1 mouse cellular context compared by ENCODE assay signal in the genomic region with DNA sequence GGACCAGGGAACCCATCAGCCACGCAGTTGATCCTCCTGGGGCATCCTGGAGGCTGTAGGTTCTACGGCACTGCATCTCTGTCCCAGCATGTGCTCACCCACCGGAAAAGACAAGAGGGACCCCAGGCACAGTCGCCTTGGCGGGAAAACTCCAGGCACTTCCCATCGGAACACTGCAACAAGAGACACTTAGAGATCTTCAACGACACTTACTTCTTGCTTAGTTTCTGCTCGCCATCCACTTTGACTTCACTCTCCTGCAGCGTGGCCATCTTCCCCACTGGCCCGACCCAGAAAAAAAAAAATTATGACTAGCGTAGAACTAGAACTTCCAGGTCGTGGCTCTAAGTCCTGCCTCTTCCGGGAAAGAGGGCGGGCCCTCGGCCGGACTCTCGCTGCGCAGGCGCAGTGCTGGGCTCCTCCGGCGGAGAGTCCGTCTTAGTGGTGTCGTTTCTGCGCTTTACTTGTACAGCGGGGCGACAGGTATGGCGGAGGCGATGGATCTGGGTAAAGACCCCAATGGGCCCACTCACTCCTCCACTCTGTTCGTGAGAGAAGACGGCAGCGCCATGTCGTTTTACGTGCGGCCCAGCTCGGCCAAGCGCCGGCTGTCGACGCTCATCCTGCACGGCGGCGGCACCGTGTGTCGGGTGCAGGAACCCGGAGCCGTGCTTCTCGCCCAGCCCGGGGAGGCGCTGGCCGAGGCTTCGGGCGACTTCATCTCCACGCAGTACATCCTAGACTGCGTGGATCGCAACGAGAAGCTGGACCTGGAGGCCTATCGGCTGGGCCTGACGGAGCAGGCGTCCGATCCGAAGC.
TF ChIP-seq lines count a peak whose summit lies in the region.

A gene (minus strand): TSS at position 327 of the 819 bp plus-strand sequence.
A gene (plus strand): TSS at position 402 of the 819 bp plus-strand sequence.

TF ChIP-seq in CH12.LX, 34 proteins besides CTCF, POLR2A, EP300 and RAD21 (continued from another document):
- TF ChIP-seq HCFC1 (IDR thresholded peaks at IDR 0.05; ENCODE audit: low read depth, low read length) (peak; percentile 88), ZMIZ1 (IDR thresholded peaks at IDR 0.05; ENCODE audit: low read depth, low read length) (peak; percentile 92), CHD1 (IDR thresholded peaks at IDR 0.05; ENCODE audit: low read depth, low read length) (no peak), PAX5 (IDR thresholded peaks at IDR 0.05; ENCODE audit: low read length) (no peak), ELF1 (IDR thresholded peaks at IDR 0.05; ENCODE audit: low read depth, low read length) (peak; percentile 91), TCF12 (IDR thresholded peaks at IDR 0.05; ENCODE audit: low read depth, low read length) (peak; percentile 82), BHLHE40 (IDR thresholded peaks at IDR 0.05; ENCODE audit: low read depth, low read length) (0 out of 2 replicates have a peak, but pooled peaks have one; percentile 4), ETS1 (conservative IDR thresholded peaks at IDR 0.05; ENCODE audit: low read depth, low read length) (peak; percentile 35; the same call in 1 of the 2 replicates), IRF4 (IDR thresholded peaks at IDR 0.05; ENCODE audit: low read depth, low read length) (peak; percentile 36; the same call in 1 of the 2 replicates), SIN3A (IDR thresholded peaks at IDR 0.05; ENCODE audit: low read length) (peak; percentile 95), TBP (conservative IDR thresholded peaks at IDR 0.05; ENCODE audit: low read depth, low read length) (peak; percentile 84), MYC (IDR thresholded peaks at IDR 0.05; ENCODE audit: low read depth, low read length) (peak; percentile 97), USF1 (IDR thresholded peaks at IDR 0.05; ENCODE audit: low read depth, low read length) (no peak), USF2 (conservative IDR thresholded peaks at IDR 0.05; ENCODE audit: low read depth, low read length) (no peak), ZKSCAN1 (IDR thresholded peaks at IDR 0.05; ENCODE audit: borderline replicate concordance, low read depth, low read length) (no peak), MAZ (IDR thresholded peaks at IDR 0.05; ENCODE audit: low read depth, low read length) (0 out of 2 replicates have a peak, but pooled peaks have one; percentile 63), GABPA (IDR thresholded peaks at IDR 0.05; ENCODE audit: insufficient replicate concordance, low read depth, low read length) (no peak; the same call in 1 of the 2 replicates), RCOR1 (conservative IDR thresholded peaks at IDR 0.05; ENCODE audit: low read depth, low read length) (no peak; the same call in 1 of the 2 replicates), CHD2 (IDR thresholded peaks at IDR 0.05; ENCODE audit: low read length) (peak; percentile 88), MAX (IDR thresholded peaks at IDR 0.05; ENCODE audit: low read length) (peak; percentile 92), MAFK (IDR thresholded peaks at IDR 0.05; ENCODE audit: insufficient replicate concordance, low read length) (0 out of 2 replicates have a peak, but pooled peaks have one; percentile 5), JUND (conservative IDR thresholded peaks at IDR 0.05; ENCODE audit: low read depth, low read length) (no peak), MEF2A (IDR thresholded peaks at IDR 0.05; ENCODE audit: borderline replicate concordance, low read depth, low read length) (peak; percentile 62; the same call in 1 of the 2 replicates), NRF1 (IDR thresholded peaks at IDR 0.05; ENCODE audit: low read depth, low read length) (peak; percentile 99), POLR2AphosphoS2 (IDR thresholded peaks at IDR 0.05; ENCODE audit: low read depth, low read length) (peak; percentile 82; the same call in 1 of the 2 replicates), KAT2A (IDR thresholded peaks at IDR 0.05; ENCODE audit: insufficient replicate concordance, low read length) (peak; percentile 81; the same call in 1 of the 2 replicates), NELFE (IDR thresholded peaks at IDR 0.05; ENCODE audit: low read depth, low read length) (peak; percentile 97), SMC3 (IDR thresholded peaks at IDR 0.05; ENCODE audit: low read depth, low read length) (no peak), ZC3H11A (IDR thresholded peaks at IDR 0.05; ENCODE audit: low read depth, low read length) (no peak)
